Mouse (Mus musculus) c-Kit-positive CD71-negative TER-119-negative erythroid progenitor cells, embryonic 14.5 days (primary cell): ENCODE data around the gene Epn3.

Experiments
- DNase-seq: peaks from one replicate; pipeline ENCODE4 v3.0.0-alpha.2; 2013; ENCODE audit warnings: low read depth

Gene Epn3

GRCm38 (mm10) chr11:94499661-94500152 is at the start of gene Epn3:
Epn3 (minus strand) TSS chr11:94499974.
- no peak for DNase-seq

- DNase-seq = peak; percentile 85
Measured at GRCm38 (mm10) chr11:94548888-94549690, 49.3 kb upstream of the Epn3 start, which contains the start of gene Rsad1. Rsad1 (minus strand) TSS chr11:94549255.

- no peak for DNase-seq
Measured at GRCm38 (mm10) chr11:94548041-94548784, 48.4 kb upstream of the Epn3 start.

GRCm38 (mm10) chr11:94547271-94547670 is 47.5 kb upstream of the Epn3 start:
- DNase-seq = no peak

- DNase-seq = no peak
Measured at GRCm38 (mm10) chr11:94546381-94546780, 46.6 kb upstream of the Epn3 start.

DNA sequence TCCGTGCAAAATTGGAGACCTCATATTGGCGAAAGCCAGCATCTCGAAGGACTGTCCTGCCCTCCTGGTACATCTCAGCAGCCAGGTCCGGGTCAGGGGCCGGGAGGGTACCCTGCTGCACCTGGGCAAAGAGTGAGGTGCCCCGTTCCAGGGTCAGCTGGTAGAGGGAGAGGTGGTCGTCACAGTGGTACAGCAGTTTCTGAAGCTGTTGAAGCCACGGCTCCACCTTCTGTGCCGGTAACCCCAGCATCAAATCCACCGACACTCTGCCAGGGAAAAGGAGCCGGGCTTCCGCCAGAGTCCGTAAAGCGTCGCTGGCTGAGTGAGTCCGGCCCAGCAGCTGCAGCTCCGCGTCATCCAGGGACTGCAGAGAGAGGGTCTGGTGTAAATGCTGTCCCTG is 44.6 kb upstream of the Epn3 start:
- no peak for DNase-seq

DNA sequence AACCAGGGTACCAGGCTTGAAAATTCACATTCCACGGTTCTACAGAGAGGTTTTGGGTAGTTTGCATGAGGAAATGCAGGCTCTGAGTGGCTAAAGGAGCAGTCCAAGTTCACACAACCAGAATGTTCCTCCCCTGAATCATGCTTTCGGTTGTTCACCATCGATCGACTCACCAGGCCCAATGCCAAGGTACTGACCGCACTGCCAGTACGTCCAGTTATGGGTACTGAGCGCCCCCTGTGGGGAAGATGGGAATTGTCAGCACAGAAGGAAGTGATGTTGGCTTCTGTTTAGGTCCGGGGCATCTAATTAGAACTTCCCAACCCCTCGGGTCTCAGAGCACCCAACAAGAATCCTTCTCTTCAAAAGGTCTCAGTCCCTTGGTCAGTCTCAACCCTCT is 44.2 kb upstream of the Epn3 start:
- DNase-seq = no peak

- DNase-seq = no peak
Measured at GRCm38 (mm10) chr11:94543344-94543743, 43.6 kb upstream of the Epn3 start.

- no peak for DNase-seq
Measured at GRCm38 (mm10) chr11:94542400-94542799, 42.6 kb upstream of the Epn3 start.

GRCm38 (mm10) chr11:94539761-94540160 is 40.0 kb upstream of the Epn3 start:
- DNase-seq = no peak

- DNase-seq = no peak
Measured at GRCm38 (mm10) chr11:94538733-94539292, 39.0 kb upstream of the Epn3 start.

GRCm38 (mm10) chr11:94533171-94533570 is 33.4 kb upstream of the Epn3 start:
- DNase-seq = no peak

DNA sequence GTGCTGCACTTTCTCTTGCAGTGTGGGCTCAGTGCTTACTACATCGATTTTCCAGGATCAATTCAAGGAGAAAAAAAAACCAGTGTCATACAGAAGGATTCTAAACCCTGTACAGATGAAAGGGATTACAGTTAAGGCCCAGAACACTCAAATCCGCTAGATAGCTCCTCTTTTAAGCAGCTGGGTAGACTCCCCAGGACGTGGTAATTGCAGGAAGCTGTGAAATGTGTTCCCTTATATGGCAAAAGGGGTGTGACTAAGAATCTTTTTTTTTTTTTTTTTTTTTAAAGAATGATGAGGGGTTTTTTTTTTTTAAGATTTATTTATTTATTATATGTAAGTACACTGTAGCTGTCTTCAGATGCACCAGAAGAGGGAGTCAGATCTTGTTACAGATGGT is 29.1 kb upstream of the Epn3 start:
- no peak for DNase-seq

- DNase-seq = no peak
Measured at GRCm38 (mm10) chr11:94526171-94526879, 26.6 kb upstream of the Epn3 start.

DNA sequence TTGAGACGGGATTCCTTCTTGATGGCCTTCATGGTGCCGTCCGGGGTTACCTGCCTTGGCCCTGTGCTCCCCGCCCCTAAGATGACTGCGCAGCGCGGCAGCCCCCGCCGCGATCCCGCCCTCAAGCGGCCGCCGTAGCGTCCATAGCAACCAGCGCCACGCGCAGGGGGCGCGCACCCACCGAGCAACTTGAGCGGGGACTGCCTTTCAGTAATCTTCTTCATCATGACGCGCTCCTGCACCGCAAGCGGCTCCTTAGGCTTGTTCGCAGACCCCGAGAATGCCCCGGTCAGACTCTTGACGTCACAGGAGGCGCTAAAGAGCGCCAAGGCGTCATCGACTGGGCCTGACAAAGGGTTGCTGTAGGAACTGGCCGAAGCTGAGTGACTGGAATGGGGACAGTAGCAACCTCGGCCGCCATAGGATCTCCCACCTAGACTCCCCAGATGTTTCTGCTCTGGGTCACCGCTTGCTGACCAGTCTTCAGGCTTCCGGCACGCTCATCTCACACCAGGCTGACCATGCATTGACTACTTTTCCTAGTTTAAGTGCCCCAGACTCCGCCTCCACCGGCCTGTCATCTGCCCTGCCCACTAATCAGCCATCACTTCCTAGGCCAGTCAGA is 21.6 kb upstream of the Epn3 start, which contains the start of gene Mycbpap:
Mycbpap (minus strand) TSS at position 524 of the 625 bp plus-strand sequence.
- peak; percentile 41 for DNase-seq

DNA sequence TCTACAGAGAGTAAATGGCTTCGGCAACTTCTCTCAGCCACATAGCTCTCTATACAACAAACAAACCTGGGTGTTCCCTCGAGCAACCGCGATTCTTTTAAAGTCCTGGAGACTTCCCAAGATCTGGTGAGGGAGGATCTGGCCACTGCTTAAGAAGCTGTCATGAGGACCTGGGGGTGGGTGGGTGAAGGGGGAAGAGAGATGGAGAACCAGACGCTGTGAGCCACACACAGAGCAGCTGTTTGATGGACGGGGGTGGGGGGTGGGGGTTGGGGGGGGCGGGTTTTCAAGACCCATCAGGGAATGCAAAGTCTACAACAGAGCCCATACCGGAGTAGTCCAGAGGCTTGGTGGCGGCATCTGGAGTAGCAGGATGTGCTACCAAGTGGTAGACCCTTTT is 13.7 kb upstream of the Epn3 start:
- no peak for DNase-seq

DNA sequence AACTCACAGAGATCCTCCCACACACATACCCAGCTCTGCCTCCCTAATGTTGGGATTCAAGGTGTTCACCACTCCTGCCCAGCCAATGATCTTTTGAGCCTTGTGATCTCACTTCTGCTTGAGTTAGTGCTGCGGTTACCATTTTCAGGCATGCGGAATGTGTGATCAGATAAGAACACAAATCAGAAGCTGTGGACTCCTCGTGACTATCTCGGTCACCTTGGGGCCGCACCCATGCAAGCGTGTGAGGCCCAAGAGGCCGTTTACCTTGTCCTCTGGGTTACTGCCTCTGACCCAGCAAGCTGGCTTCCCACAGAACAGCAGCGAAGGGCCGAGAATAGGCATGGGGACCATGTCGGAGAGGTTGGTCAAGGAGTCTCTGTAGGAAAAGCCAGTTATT is 9.2 kb upstream of the Epn3 start:
- DNase-seq = no peak

DNA sequence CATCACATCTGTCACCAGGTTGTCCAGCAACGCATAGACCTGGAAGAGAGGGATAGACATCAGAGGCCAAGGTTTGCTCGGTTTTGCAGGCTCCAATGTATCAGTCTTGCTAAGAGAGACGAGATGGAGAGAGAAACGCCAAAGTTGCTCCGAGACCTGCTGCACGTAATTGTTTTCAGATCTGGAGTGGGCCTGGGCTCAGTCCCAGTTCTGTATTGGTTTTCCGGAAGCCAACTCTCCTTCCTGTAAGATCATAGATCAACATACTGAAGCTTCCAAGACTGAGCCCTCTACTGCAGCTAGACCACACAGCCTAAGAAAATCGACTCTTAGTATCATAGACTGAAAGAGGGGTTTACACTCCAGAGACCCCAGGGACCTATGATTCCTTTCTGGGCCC is 1.7 kb upstream of the Epn3 start:
- no peak for DNase-seq

- no peak for DNase-seq
Measured at GRCm38 (mm10) chr11:94500362-94500761, 588 bp upstream of the Epn3 start.

DNA sequence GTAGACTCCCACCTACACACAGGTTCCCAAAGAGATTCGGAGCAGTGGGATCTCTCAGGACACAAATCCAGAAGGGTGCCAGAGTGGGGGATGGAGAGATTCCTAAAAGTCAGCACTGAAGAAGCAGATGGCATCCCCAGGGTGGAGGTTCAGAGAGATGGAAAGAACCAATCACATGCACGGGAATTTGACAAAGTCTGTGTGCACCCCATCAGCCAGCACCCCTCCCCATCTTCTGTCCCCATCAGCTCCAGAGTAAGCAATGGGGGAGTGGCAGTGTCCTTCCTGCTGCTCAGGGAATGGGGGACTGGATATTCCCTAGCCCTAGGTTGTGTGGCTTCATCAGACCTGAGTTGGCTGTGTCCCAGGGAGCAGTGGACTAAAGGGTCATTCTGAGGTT is 739 bp downstream of the Epn3 start:
- DNase-seq = no peak

GRCm38 (mm10) chr11:94498093-94498996 is 1.4 kb downstream of the Epn3 start:
- DNase-seq = no peak
